Mouse (Mus musculus): ENCODE measurements around the gene Igdcc3.

DNA sequence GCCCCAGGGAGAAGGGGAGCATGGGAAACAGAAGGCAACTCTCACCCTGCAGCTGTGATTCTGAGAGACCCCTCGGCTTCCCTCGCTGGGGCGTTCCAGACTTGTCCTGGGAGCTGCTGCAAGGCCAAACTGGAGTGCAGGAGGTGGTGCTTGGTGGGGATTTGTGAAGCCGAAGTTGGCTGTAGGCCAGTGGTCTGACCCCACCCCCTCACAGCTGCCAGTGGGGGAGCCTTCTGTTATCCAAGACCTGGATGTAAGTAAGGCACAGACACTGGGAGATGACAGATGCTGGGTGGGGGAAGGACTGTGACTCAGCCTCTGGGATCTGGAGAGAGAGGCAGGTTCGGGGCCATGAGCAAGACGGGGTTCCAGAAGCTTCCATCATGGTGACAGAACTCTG, 46.8 kb upstream of the Igdcc3 start:
- no peak for TF ChIP-seq POLR2A (IDR thresholded peaks at IDR 0.05; ENCODE audit: low read depth, low read length)
- no peak for TF ChIP-seq CTCF (IDR thresholded peaks at IDR 0.05; ENCODE audit: extremely low read depth, insufficient read length, insufficient replicate concordance, low read depth, low read length)
